Mouse (Mus musculus) heart, adult 2 months (tissue): Measurements from ENCODE around the gene Hnrnpc. TPM values are rescaled to one million over a fixed set of nuclear protein-coding genes. Genes with fewer than 3 reads are reported as not detected.
A peak's percentile ranks its signal among the peaks of the same experiment; 100 is the strongest.
"Not testable (repeated sequence)": the region's sequence is repeated elsewhere in the genome, so short reads cannot be mapped to it uniquely, and the experiment has no call there.

Experiments
- DNase-seq, 2 experiments: peaks; one replicate each; pipeline ENCODE4 v3.0.0; 2021
- H3K27ac ChIP-seq: fragments of 200-600 bp; 2 replicates; pipeline ENCODE4 v1.8.1; 2022
- H3K27me3 ChIP-seq: fragments of 200-500 bp; 2 replicates; pipeline ENCODE4 v1.6.1; 2012; ENCODE audit warnings: mild to moderate bottlenecking, low read length, inconsistent platforms, mixed read lengths; ENCODE audit not compliant: control insufficient read depth, insufficient read depth
- H3K36me3 ChIP-seq: fragments of 200-500 bp; 2 replicates; pipeline ENCODE4 v1.6.1; 2012; ENCODE audit warnings: low read length, inconsistent platforms; ENCODE audit not compliant: control insufficient read depth, insufficient read depth
- H3K4me1 ChIP-seq: fragments of 200-500 bp; 2 replicates; pipeline ENCODE4 v1.6.1; 2011; ENCODE audit warnings: low read length; ENCODE audit not compliant: control insufficient read depth, insufficient read depth
- H3K4me3 ChIP-seq: fragments of 200-600 bp; 2 replicates; pipeline ENCODE4 v1.8.1; 2022
- H3K79me2 ChIP-seq: fragments of 200-500 bp; replicated peaks from 2 replicates; pipeline ENCODE4 v1.6.1; 2012; ENCODE audit warnings: mild to moderate bottlenecking, inconsistent platforms, low read length, moderate library complexity, mixed read lengths; ENCODE audit not compliant: control insufficient read depth, insufficient read depth
- H3K9ac ChIP-seq: fragments of 200-500 bp; 2 replicates; pipeline ENCODE4 v1.6.1; 2012; ENCODE audit warnings: low read depth, mild to moderate bottlenecking, control low read depth, inconsistent platforms, low read length, mixed read lengths
- CTCF ChIP-seq: fragments of 200-600 bp; IDR thresholded peaks from 2 replicates; pipeline ENCODE4 v1.8.1; 2022; ENCODE audit warnings: antibody characterized with exemption, mild to moderate bottlenecking, moderate library complexity
- EP300 ChIP-seq: fragments of 200-500 bp; IDR thresholded peaks from 2 replicates; pipeline ENCODE4 v1.6.1; 2011; ENCODE audit warnings: low read depth, low read length, control low read depth; ENCODE audit not compliant: insufficient read depth
- POLR2A ChIP-seq: fragments of 200-500 bp; IDR thresholded peaks from 2 replicates; pipeline ENCODE4 v1.6.1; 2011; ENCODE audit warnings: mild to moderate bottlenecking, low read depth, low read length, control low read depth; ENCODE audit not compliant: insufficient read depth
- WGBS: fragments of 180-500 bp; shearing (Covaris S2); methylation state at CpG from one replicate; pipeline ENCODE4 v1.1.7; 2018; 5-methylcytosine and 5-hydroxymethylcytosine counted together
- intact Hi-C: fragments of 180-260 bp; cut with DNase I; formaldehyde crosslinking; loops from one replicate; pipeline ENCODE4 v1.15.1; 2025
- polyA plus RNA-seq: library from polyadenylated mRNA; depleted of rRNA; stranded (reverse); fragments of >200 nt; gene quantifications from 2 replicates; pipeline ENCODE4 v1.2.3, GENCODE M21; 2012
- total RNA-seq, 2 experiments: library from RNA; stranded (reverse); gene quantifications; 2 replicates each; pipeline ENCODE4 v1.2.3; 2021

Hnrnpc gene
- total and polyA plus RNA-seq, 3 experiments, result 70.7 to 147 (median 137) TPM

DNA sequence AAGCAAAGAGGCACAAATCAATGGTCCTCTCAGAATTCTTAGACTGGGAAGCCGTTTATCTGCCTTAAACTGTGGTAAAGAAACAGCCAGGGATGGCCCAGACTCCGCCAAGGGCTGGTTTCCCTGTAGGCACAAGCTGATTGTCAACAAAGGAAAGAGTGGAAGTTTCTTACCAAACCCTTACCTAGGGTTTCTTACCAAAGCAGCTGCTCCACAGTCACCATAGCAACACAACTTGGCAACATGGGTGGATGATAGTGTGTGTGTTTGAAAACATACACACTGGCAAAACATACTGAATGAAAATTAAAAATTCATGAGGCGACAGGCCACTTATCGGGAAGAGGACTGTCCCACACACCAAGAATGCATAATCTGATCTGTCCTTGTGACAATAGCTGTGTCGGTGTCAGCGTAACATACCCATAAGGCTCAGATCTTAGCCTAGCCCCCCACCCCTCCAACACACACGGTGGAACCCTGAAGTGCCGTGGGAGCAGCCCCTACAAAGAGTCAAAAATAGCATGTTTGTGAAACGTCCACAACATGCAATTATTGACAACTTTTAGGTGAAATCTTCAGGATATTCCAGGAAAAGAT lies 57.8 kb downstream of the Hnrnpc start:
- TF ChIP-seq POLR2A (no peak), EP300 (no peak), CTCF (no peak)
- H3K4me1 ChIP-seq, result no peaks in the 10 kb centered on the region; the same call in 1 of the 2 replicates
- H3K79me2 ChIP-seq, result no peaks in the 10 kb centered on the region
- peaks cover 2% of the 10 kb centered on the region for H3K36me3 ChIP-seq
- no peak overlapping the region for H3K9ac ChIP-seq
- no peak overlapping the region for H3K4me3 ChIP-seq
- WGBS, result 75% methylated on average over 9 of the region's 9 CpGs
- no peaks in the 10 kb centered on the region for H3K27me3 ChIP-seq
- no peak overlapping the region for H3K27ac ChIP-seq
- DNase-seq, result no peak
- intact Hi-C loops, result no loop called here

- DNase-seq, result no peak
- no peaks in the 10 kb centered on the region for H3K79me2 ChIP-seq
- WGBS, result 12% methylated on average over 8 of the region's 8 CpGs
- H3K9ac ChIP-seq, result no peak overlapping the region
- no peaks in the 10 kb centered on the region; the same call in 1 of the 2 replicates for H3K4me1 ChIP-seq
- no peak overlapping the region for H3K27ac ChIP-seq
- TF ChIP-seq EP300 (no peak), CTCF (peak; percentile 57)
- no peaks in the 10 kb centered on the region for H3K27me3 ChIP-seq
- intact Hi-C loops, result no loop called here
- peaks cover 2% of the 10 kb centered on the region for H3K36me3 ChIP-seq
- H3K4me3 ChIP-seq, result no peak overlapping the region
These were observed 58.7 kb downstream of the Hnrnpc start for GRCm38 (mm10) chr14:52044901-52045678.

- intact Hi-C loops, result no loop called here
- WGBS, result 31% methylated on average over 6 of the region's 6 CpGs
- H3K27ac ChIP-seq, result peak overlapping the region; percentile 27
- no peak for TF ChIP-seq EP300
- no peak for TF ChIP-seq CTCF
- TF ChIP-seq POLR2A, result no peak
- no peak overlapping the region for H3K9ac ChIP-seq
- H3K36me3 ChIP-seq, result peaks cover 2% of the 10 kb centered on the region
- DNase-seq, result peak in 1 of 2 experiments; percentile 8
- H3K79me2 ChIP-seq, result no peaks in the 10 kb centered on the region
- no peak overlapping the region for H3K4me3 ChIP-seq
- no peaks in the 10 kb centered on the region for H3K27me3 ChIP-seq
- H3K4me1 ChIP-seq, result no peaks in the 10 kb centered on the region; the same call in 1 of the 2 replicates
These were observed 60.4 kb downstream of the Hnrnpc start for GRCm38 (mm10) chr14:52043446-52043845.

- H3K79me2 ChIP-seq, H3K4me1 ChIP-seq, H3K4me3 ChIP-seq, DNase-seq, H3K9ac ChIP-seq, intact Hi-C loops, H3K27me3 ChIP-seq, H3K36me3 ChIP-seq: not testable (repeated sequence)
- H3K27ac ChIP-seq, result peak within 1 kb of the TSS; percentile 27
- 49% methylated on average over 3 of the region's 3 CpGs for WGBS
These were observed 61.5 kb downstream of the Hnrnpc start, which contains the start of gene Olfr221 for GRCm38 (mm10) chr14:52042359-52042758. TSS of gene Olfr221 (minus strand) at chr14:52042459.

DNA sequence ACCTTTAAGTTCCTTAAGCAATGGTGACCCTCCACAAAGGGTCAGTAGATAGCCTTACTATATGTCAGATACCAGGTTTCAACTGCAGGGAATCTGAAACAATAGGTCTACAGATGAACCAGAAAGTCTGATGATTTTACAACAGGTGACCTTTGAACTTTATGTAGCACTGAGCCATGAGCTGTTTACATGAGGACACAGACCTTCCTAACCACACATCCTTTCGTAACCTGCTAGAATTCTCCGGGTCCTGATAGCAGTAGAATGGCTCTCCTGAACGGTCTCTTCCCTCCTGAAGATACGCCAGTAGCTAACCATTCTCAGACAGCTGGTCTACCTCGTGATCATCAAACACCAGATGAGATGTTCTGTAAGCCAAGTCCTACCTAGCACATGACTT lies 64.5 kb downstream of the Hnrnpc start:
- Histone ChIP-seq H3K4me3 (no peak overlapping the region), H3K9ac (no peak overlapping the region), H3K36me3 (peaks cover 2% of the 10 kb centered on the region), H3K27me3 (no peaks in the 10 kb centered on the region), H3K79me2 (no peaks in the 10 kb centered on the region), H3K27ac (no peak overlapping the region), H3K4me1 (no peaks in the 10 kb centered on the region; the same call in 1 of the 2 replicates)
- no peak for DNase-seq
- TF ChIP-seq EP300 (no peak), CTCF (no peak), POLR2A (no peak)
- intact Hi-C loops, result no loop called here
- 81% methylated on average over 5 of the region's 5 CpGs for WGBS

DNA sequence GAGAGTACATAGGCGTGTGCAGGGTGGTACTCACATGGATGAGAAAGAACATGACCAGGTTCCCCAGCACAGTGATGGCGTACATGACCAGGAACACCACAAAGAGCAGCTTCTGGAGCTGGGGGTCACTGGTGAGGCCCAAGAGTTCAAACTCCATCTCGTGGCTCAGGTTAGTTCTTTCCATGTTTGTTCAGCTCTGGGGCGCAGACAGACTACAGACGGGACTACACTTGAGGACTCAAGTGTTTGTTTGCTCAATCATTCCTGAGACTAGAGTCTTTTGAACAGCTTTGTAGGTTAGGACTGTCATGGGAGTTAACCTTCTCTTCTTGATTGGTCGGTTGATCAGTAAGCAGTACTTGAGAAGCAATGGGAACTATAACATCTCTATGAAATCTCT lies 67.9 kb downstream of the Hnrnpc start:
- no peaks in the 10 kb centered on the region for H3K79me2 ChIP-seq
- intact Hi-C loops, result no loop called here
- WGBS, result 88% methylated on average over 6 of the region's 6 CpGs
- DNase-seq, result no peak
- TF ChIP-seq EP300, result no peak
- no peak for TF ChIP-seq CTCF
- no peak for TF ChIP-seq POLR2A
- no peak overlapping the region for H3K27ac ChIP-seq
- H3K36me3 ChIP-seq, result no peaks in the 10 kb centered on the region
- H3K27me3 ChIP-seq, result no peaks in the 10 kb centered on the region
- no peak overlapping the region for H3K9ac ChIP-seq
- no peak overlapping the region for H3K4me3 ChIP-seq
- no peaks in the 10 kb centered on the region for H3K4me1 ChIP-seq
